Mouse (Mus musculus) MEL (cell line): ENCODE results near the gene B3gat3. TPM values are rescaled to one million over a fixed set of nuclear protein-coding genes. Genes with fewer than 3 reads are reported as not detected.

Experiments
- DNase-seq: peaks from one replicate; pipeline ENCODE4 v3.0.0; 2011; ENCODE audit warnings: low read depth, low spot score
- H3K27ac ChIP-seq: 2 replicates; pipeline ENCODE4 v1.5.1; 2012; ENCODE audit warnings: low read depth, mild to moderate bottlenecking, control low read depth, low read length, moderate library complexity; ENCODE audit not compliant: control insufficient read depth
- H3K27me3 ChIP-seq, 2 experiments: fragments of 150-350 bp in 1 of 2; sonication (generic) in 1 of 2; 2 replicates each; pipeline ENCODE4 v1.6.1; 2012; ENCODE audit warnings: low read length in 2 of 2, mild to moderate bottlenecking in 2 of 2, improper control_type of control experiment in 1 of 2, moderate library complexity in 1 of 2; ENCODE audit not compliant: insufficient read depth in 2 of 2, control insufficient read depth in 1 of 2
- H3K36me3 ChIP-seq, 2 experiments: 2 replicates each; pipeline ENCODE4 v1.6.1; 2012 to 2014; ENCODE audit warnings: low read length in 2 of 2, improper control_type of control experiment in 1 of 2, inconsistent platforms in 1 of 2, mild to moderate bottlenecking in 1 of 2; ENCODE audit not compliant: insufficient read depth in 2 of 2, control insufficient read depth in 1 of 2
- H3K4me1 ChIP-seq, 2 experiments: fragments of 150-350 bp in 1 of 2; sonication (generic) in 1 of 2; 2 replicates each; pipeline ENCODE4 v1.6.1; 2012; ENCODE audit warnings: low read length in 2 of 2, improper control_type of control experiment in 1 of 2, mild to moderate bottlenecking in 1 of 2; ENCODE audit not compliant: insufficient read depth in 2 of 2, control insufficient read depth in 1 of 2
- H3K4me3 ChIP-seq, 2 experiments: fragments of 150-350 bp in 1 of 2; sonication (generic) in 1 of 2; 2 replicates each; pipeline ENCODE4 v1.5.1; 2012; ENCODE audit warnings: low read depth in 2 of 2, low read length in 2 of 2, mild to moderate bottlenecking in 2 of 2, moderate library complexity in 2 of 2, control low read depth in 1 of 2, improper control_type of control experiment in 1 of 2; ENCODE audit not compliant: control insufficient read depth in 1 of 2, insufficient read depth in 1 of 2
- H3K79me2 ChIP-seq: 2 replicates; pipeline ENCODE4 v1.6.1; 2012; ENCODE audit warnings: mild to moderate bottlenecking, low read length, moderate library complexity; ENCODE audit not compliant: control insufficient read depth, poor library complexity, insufficient read depth
- H3K9ac ChIP-seq: 2 replicates; pipeline ENCODE4 v1.6.1; 2012; ENCODE audit warnings: low read depth, mild to moderate bottlenecking, control low read depth, low read length, moderate library complexity; ENCODE audit not compliant: control insufficient read depth, poor library complexity, severe bottlenecking
- H3K9me3 ChIP-seq: fragments of 150-350 bp; sonication (generic); replicated peaks from 2 replicates; pipeline ENCODE4 v1.6.1; 2012; ENCODE audit warnings: mild to moderate bottlenecking, low read length, improper control_type of control experiment, moderate library complexity; ENCODE audit not compliant: insufficient read depth
- CHD1 ChIP-seq: IDR thresholded peaks from 2 replicates; pipeline ENCODE4 v1.6.1; 2012; ENCODE audit warnings: low read depth, mild to moderate bottlenecking, inconsistent platforms, low read length, improper control_type of control experiment
- CHD2 ChIP-seq: IDR thresholded peaks from 2 replicates; pipeline ENCODE4 v1.6.1; 2011; ENCODE audit warnings: low read length, improper control_type of control experiment
- CTCF ChIP-seq, 3 experiments: IDR thresholded peaks in 2 of 3; conservative IDR thresholded peaks in 1 of 3; 2 replicates each; pipeline ENCODE4 v1.5.1; 2011 to 2012; ENCODE audit warnings: low read length in 3 of 3, low read depth in 2 of 3, mild to moderate bottlenecking in 2 of 3, improper control_type of control experiment in 1 of 3, inconsistent platforms in 1 of 3, mixed read lengths in 1 of 3, moderate library complexity in 1 of 3; ENCODE audit not compliant: control insufficient read depth in 1 of 3, insufficient read depth in 1 of 3, poor library complexity in 1 of 3, severe bottlenecking in 1 of 3
- EP300 ChIP-seq, 2 experiments: IDR thresholded peaks; 2 replicates each; pipeline ENCODE4 v1.6.1; 2011; ENCODE audit warnings: improper control_type of control experiment in 2 of 2, low read length in 2 of 2, low read depth in 1 of 2, mild to moderate bottlenecking in 1 of 2
- ETS1 ChIP-seq: IDR thresholded peaks from 2 replicates; pipeline ENCODE4 v1.6.1; 2012; ENCODE audit warnings: low read depth, mild to moderate bottlenecking, inconsistent platforms, low read length, improper control_type of control experiment, moderate library complexity
- HCFC1 ChIP-seq: IDR thresholded peaks from 2 replicates; pipeline ENCODE4 v1.6.1; 2012; ENCODE audit warnings: low read depth, mild to moderate bottlenecking, inconsistent platforms, low read length, improper control_type of control experiment, moderate library complexity
- MAFK ChIP-seq: IDR thresholded peaks from 2 replicates; pipeline ENCODE4 v1.6.1; 2011; ENCODE audit warnings: low read depth, mild to moderate bottlenecking, low read length, improper control_type of control experiment, borderline replicate concordance
- MEF2A ChIP-seq: IDR thresholded peaks from 2 replicates; pipeline ENCODE4 v1.6.1; 2014; ENCODE audit warnings: low read depth, mild to moderate bottlenecking, inconsistent platforms, low read length, improper control_type of control experiment; ENCODE audit not compliant: poor library complexity, insufficient replicate concordance, severe bottlenecking; ENCODE audit errors: extremely low read depth
- MYB ChIP-seq: IDR thresholded peaks from 2 replicates; pipeline ENCODE4 v1.6.1; 2011; ENCODE audit warnings: mild to moderate bottlenecking, low read depth, low read length, improper control_type of control experiment
- MYC ChIP-seq: IDR thresholded peaks from 2 replicates; pipeline ENCODE4 v1.6.1; 2011; ENCODE audit warnings: low read depth, mild to moderate bottlenecking, low read length, improper control_type of control experiment, moderate library complexity
- NELFE ChIP-seq: IDR thresholded peaks from 2 replicates; pipeline ENCODE4 v1.6.1; 2011; ENCODE audit warnings: low read depth, low read length, improper control_type of control experiment
- POLR2A ChIP-seq, 2 experiments: IDR thresholded peaks; 2 replicates each; pipeline ENCODE4 v1.6.1; 2011 to 2012; ENCODE audit warnings: low read length in 2 of 2, mild to moderate bottlenecking in 2 of 2, control low read depth in 1 of 2, improper control_type of control experiment in 1 of 2, low read depth in 1 of 2, moderate library complexity in 1 of 2; ENCODE audit not compliant: control insufficient read depth in 1 of 2, insufficient read depth in 1 of 2, poor library complexity in 1 of 2
- POLR2AphosphoS2 ChIP-seq: IDR thresholded peaks from 2 replicates; pipeline ENCODE4 v1.6.1; 2011; ENCODE audit warnings: low read length, improper control_type of control experiment
- POLR2AphosphoS5 ChIP-seq: IDR thresholded peaks from 2 replicates; pipeline ENCODE4 v1.6.1; 2012; ENCODE audit warnings: low read depth, borderline replicate concordance, mild to moderate bottlenecking, inconsistent platforms, low read length, moderate library complexity, mixed read lengths
- RAD21 ChIP-seq: IDR thresholded peaks from 2 replicates; pipeline ENCODE4 v1.6.1; 2011; ENCODE audit warnings: mild to moderate bottlenecking, low read depth, low read length, improper control_type of control experiment
- RCOR1 ChIP-seq: IDR thresholded peaks from 2 replicates; pipeline ENCODE4 v1.6.1; 2012; ENCODE audit warnings: low read depth, mild to moderate bottlenecking, inconsistent platforms, low read length, improper control_type of control experiment
- SIN3A ChIP-seq: IDR thresholded peaks from 2 replicates; pipeline ENCODE4 v1.6.1; 2012; ENCODE audit warnings: low read length, improper control_type of control experiment, inconsistent platforms
- SMC3 ChIP-seq: IDR thresholded peaks from 2 replicates; pipeline ENCODE4 v1.6.1; 2011; ENCODE audit warnings: low read depth, low read length, improper control_type of control experiment
- TAL1 ChIP-seq: IDR thresholded peaks from 2 replicates; pipeline ENCODE4 v1.6.1; 2012; ENCODE audit warnings: mild to moderate bottlenecking, inconsistent platforms, low read length, moderate library complexity, mixed read lengths
- TBP ChIP-seq: IDR thresholded peaks from 2 replicates; pipeline ENCODE4 v1.8.0; 2011; ENCODE audit warnings: low read depth, low read length, improper control_type of control experiment
- UBTF ChIP-seq: IDR thresholded peaks from 2 replicates; pipeline ENCODE4 v1.6.1; 2012; ENCODE audit warnings: low read depth, mild to moderate bottlenecking, inconsistent platforms, low read length, improper control_type of control experiment, moderate library complexity, borderline replicate concordance; ENCODE audit not compliant: insufficient read depth
- USF1 ChIP-seq: IDR thresholded peaks from 2 replicates; pipeline ENCODE4 v1.6.1; 2014; ENCODE audit warnings: low read depth, mild to moderate bottlenecking, inconsistent platforms, low read length, improper control_type of control experiment, moderate library complexity
- ZC3H11A ChIP-seq: IDR thresholded peaks from 2 replicates; pipeline ENCODE4 v1.6.1; 2012; ENCODE audit warnings: low read depth, mild to moderate bottlenecking, inconsistent platforms, low read length, improper control_type of control experiment
- ZMIZ1 ChIP-seq: IDR thresholded peaks from 2 replicates; pipeline ENCODE4 v1.6.1; 2012; ENCODE audit warnings: low read depth, mild to moderate bottlenecking, inconsistent platforms, low read length, improper control_type of control experiment, moderate library complexity
- ZNF384 ChIP-seq: IDR thresholded peaks from 2 replicates; pipeline ENCODE4 v1.6.1; 2012; ENCODE audit warnings: low read depth, mild to moderate bottlenecking, inconsistent platforms, low read length, improper control_type of control experiment
- polyA plus RNA-seq, 2 experiments: library from polyadenylated mRNA; stranded (reverse) in 1 of 2; unstranded in 1 of 2; fragments of >175 nt in 1 of 2; fragments of >200 nt in 1 of 2; gene quantifications; 2 replicates each; pipeline versions ENCODE4 v1.2.1 to v1.2.4; 2012; ENCODE audit warnings: low replicate concordance in 2 of 2, low read depth in 1 of 2; ENCODE audit not compliant: insufficient read length in 2 of 2, insufficient read depth in 1 of 2, missing spikeins in 1 of 2
- total RNA-seq: library from RNA; depleted of rRNA; stranded (reverse); fragments of 300-350 nt; gene quantifications from 2 replicates; pipeline ENCODE4 v1.2.3, GENCODE M21; 2012

B3gat3 gene
- total and polyA plus RNA-seq, 3 experiments: 26.2 to 35.4 TPM; not detected in 1

GRCm38 (mm10) chr19:8966590-8967372 is 46.6 kb downstream of the B3gat3 start, which contains the start of gene Eef1g (continued):
- TF ChIP-seq ZMIZ1 (peak; percentile 75), POLR2AphosphoS5 (0 out of 2 replicates have a peak, but pooled peaks have one; percentile 9), POLR2AphosphoS2 (peak; percentile 95), SMC3 (peak; percentile 12; the same call in 1 of the 2 replicates), HCFC1 (peak; percentile 88), RCOR1 (no peak), MYB (no peak), NELFE (peak; percentile 86), MEF2A (no peak), RAD21 (no peak), SIN3A (peak; percentile 74), TBP (peak; percentile 93), ZC3H11A (no peak), USF1 (peak; percentile 79), MYC (peak; percentile 82), UBTF (no peak), TAL1 (no peak)
- TF ChIP-seq, all 39 proteins: peak for 20

- DNase-seq: no peak
- peak overlapping the region; percentile 81 for H3K27ac ChIP-seq
- no peaks in the 10 kb centered on the region for H3K27me3 ChIP-seq
- peak overlapping the region; percentile 91 to 93 for H3K4me3 ChIP-seq
- peak overlapping the region; percentile 94 for H3K9ac ChIP-seq
- H3K36me3 ChIP-seq: peaks cover 29 to 39% of the 10 kb centered on the region in 2 experiments
- H3K4me1 ChIP-seq: peaks cover 6 to 25% of the 10 kb centered on the region in 2 experiments
- no peaks in the 10 kb centered on the region for H3K9me3 ChIP-seq
- H3K79me2 ChIP-seq: peaks cover 51% of the 10 kb centered on the region
- no peak for TF ChIP-seq MAFK
- no peak for TF ChIP-seq ZC3H11A
- TF ChIP-seq ZNF384: no peak
- TF ChIP-seq POLR2A (IDR thresholded peaks at IDR 0.05; ENCODE audit: control insufficient read depth in 1 of 2, insufficient read depth in 1 of 2, low read depth in 1 of 2, low read length in 2 of 2, poor library complexity in 1 of 2): peak in 1 of 2 experiments; percentile 53; a peak in 2 of 4 replicates
- 0 out of 2 replicates have a peak, but pooled peaks have one; percentile 4 for TF ChIP-seq POLR2AphosphoS5
- no peak for TF ChIP-seq CTCF (IDR thresholded peaks at IDR 0.05 in 2 of 3, conservative IDR thresholded peaks at IDR 0.05 in 1 of 3; ENCODE audit: control insufficient read depth in 1 of 3, insufficient read depth in 1 of 3, low read depth in 2 of 3, low read length in 3 of 3, poor library complexity in 1 of 3, severe bottlenecking in 1 of 3)
- no peak for TF ChIP-seq RCOR1
- TF ChIP-seq EP300 (IDR thresholded peaks at IDR 0.05; ENCODE audit: low read depth in 1 of 2, low read length in 2 of 2): 0 out of 4 replicates have a peak, but pooled peaks of 1 of the 2 experiments have one; percentile 11
- no peak for TF ChIP-seq CHD2
- TF ChIP-seq SIN3A: 0 out of 2 replicates have a peak, but pooled peaks have one; percentile 32
- no peak for TF ChIP-seq TBP
- TF ChIP-seq MYB: no peak
- TF ChIP-seq CHD1: peak; percentile 96; the same call in 1 of the 2 replicates
- no peak for TF ChIP-seq ETS1
These were observed 47.2 kb downstream of the B3gat3 start for GRCm38 (mm10) chr19:8967373-8967743.
